Mouse (Mus musculus) NIH3T3 (cell line): ENCODE data around the gene 2810408A11Rik.

Experiments used
- DNase-seq: peaks from one replicate; pipeline ENCODE4 v3.0.0-alpha.2; 2012; ENCODE audit warnings: low read depth

2810408A11Rik gene

DNA sequence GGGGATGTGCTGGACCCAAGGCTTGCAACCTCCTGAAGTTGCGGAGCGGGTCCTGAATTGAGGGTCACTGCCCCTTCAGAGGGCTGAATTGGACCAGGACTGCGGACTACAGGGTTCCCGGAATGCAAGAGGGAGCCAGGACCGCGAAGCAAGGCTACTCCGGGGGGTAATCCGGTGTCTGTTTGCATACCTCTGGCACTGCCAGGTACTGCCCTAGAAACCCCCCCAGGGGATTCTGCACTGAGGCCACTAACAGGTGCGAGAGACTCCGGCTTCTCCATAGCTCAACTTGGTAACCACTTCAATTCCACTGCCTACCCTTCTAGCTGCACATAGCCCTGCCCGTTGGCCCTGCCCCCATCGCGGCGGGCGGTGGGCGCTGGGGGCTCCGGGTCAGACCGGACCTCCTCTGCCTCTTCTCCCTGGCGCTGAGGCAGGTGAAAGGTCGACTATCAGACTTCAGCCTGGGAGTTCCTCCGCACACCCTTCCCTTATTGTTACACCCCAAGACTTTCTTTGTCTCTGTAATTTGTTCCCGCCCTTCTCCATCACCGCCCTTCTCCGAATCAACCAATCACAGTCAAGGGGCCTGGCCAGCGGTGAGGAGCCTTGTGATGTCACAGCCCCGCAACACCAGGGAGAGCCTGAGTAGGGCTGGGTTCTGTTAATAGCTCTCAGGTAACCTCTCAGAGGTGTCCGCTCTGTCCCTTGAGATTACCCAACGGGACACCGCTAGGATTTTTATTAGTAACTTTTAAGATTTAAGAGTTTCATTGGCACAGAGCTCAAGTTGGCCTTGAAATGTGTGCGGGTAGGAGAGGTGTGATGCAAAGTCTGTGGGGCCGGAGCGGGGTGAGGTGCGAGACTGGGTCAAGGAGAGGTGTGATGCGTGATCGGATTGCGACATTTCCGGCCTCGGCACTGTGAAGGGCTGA, at the start of gene 2810408A11Rik, which contains the start of gene Neurl4:
Gene 2810408A11Rik (minus strand): TSS at position 517 of the 935 bp plus-strand sequence.
Gene Neurl4 (plus strand): TSS at position 602 of the 935 bp plus-strand sequence.
- DNase-seq = peak; percentile 95

DNA sequence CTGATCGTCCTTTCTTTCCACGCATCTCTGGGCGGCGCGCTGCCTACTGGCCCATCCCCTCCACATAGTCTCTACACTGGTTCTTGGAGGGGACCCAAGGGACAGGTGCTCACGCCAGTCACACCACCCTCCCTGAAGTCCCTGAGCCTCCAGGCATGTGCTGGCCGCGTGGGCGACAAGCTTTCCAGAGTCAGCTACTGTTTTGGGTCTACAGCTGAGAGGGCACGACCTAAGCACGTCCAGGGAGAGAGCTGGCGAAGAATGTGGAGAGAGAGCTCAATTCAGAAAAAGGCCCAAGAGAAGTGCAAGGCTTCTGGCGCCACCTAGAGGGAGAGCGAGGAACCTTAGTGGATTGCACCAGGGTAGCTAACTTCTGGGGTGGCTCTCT, 48.0 kb upstream of the 2810408A11Rik start:
- peak; percentile 60 for DNase-seq

DNA sequence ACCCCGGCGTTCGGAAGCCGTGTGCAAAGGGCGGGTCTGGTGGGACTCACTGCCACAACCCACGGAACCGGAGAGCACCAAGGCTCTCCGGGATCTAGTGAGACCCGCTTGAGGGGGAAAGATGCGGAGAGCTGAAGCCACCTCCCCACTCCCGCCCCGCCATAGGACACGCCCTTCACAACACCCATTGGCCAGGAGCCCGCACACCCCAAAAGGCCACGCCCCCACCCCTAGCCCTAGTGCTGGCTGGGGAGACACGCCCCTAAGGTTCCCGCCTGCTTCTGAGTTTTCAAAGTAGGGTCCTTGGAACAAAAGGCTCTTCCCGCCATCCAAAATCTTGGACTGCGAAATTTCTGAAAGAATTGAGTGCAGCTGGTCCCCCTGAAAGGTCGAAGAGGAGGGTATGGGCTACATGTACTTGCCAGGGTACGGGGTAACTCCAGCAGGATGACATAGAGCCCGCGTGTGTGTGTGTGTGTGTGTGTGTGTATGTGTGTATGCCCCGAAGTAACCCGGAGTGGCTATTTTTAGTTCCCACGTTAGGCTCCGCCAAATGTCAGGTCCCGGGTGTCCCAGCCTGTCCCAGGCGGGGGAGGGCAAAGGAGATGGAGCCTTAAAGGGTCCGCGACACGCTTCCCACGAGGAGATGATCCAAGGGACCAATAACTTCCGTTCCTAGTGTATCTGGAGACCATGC, 47.4 kb upstream of the 2810408A11Rik start, which contains the start of gene Slc2a4:
Gene Slc2a4 (minus strand): TSS at position 123 of the 697 bp plus-strand sequence.
- DNase-seq = peak; percentile 88

DNA sequence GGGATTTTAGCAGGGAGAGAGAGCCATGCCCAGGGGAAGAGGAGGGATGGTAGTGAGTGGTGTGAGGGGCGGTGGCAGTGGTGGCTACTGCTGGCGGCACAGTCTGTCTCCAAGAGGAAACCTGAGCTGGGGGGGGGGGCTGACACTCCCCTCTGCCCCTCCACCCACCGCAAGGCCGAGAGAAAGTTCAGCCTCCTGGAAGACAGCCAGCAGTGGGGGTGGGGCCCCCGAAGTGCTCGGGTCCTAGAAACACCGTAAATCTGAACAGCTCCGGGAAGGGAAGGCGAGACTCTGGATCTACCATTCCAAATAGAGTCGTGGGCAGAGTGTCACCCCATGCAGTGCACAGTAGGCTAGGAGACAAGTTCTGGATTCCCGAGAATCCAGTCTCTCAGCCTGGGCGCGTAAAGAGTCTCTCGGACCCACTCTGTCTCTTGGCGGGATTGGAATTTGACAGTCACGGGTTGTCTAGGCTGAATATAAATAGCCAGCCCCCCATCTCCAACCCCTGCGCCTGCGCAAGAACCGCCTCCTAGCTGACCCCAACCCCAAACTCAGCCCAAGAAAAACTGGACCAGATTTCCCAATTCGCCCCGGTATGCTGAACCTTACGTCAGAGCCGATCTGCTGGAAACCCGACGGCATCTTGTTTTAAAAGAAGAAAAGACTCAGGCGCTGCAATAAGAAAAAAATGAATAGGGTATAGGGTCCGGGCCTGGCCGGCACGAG, 46.7 kb upstream of the 2810408A11Rik start:
- DNase-seq = no peak

DNA sequence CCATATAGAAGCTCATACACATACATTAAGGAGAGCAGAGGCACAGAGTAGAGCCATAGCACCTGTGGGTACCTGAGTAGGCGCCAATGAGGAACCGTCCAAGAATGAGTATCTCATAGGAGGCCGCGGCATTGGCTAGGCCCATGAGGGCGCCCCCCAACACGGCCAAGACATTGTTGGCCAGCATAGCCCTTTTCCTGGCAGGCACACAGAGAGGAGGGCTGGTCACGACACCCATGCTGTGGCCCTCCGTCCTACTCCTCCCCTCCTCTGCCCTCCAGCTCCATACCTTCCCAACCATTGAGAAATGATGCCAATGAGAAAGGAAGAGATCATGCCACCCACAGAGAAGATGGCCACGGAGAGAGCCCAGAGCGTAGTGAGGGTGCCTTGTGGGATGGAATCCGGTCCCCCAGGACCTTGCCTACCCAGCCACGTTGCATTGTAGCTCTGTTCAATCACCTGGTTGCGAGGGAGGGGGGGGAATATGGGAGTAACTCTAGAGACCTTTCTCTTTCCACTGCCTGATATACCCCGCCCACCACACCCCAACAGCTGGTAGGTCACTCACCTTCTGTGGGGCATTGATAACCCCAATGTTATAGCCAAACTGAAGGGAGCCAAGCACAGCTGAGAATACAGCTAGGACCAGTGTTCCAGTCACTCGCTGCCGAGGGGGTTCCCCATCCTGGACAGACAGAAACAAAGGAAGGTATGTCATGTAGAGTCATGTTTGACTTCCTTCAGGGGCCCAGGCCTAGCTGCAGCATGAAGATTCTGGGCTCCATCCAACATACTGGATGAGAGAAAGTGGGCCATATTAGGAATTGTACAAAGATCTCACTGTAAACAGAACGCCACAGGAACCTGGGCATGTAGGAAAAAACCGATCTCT, 45.5 kb upstream of the 2810408A11Rik start:
- DNase-seq = no peak

DNA sequence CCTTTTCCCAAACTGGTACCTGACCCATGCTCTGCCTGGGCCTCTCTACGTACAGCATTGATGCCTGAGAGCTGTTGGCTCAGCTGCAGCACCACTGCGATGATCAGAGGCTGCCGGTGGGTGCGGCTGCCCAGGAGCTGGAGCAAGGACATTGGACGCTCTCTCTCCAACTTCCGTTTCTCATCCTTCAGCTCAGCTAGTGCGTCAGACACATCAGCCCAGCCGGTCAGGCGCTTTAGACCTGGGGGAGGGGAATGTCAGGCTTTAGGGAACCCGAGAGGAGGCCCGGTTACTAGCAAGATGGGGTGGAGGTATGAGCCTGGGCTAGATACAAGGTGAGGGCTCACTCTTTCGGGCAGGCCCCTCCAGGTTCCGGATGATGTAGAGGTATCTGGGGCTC, 44.4 kb upstream of the 2810408A11Rik start:
- no peak for DNase-seq

DNA sequence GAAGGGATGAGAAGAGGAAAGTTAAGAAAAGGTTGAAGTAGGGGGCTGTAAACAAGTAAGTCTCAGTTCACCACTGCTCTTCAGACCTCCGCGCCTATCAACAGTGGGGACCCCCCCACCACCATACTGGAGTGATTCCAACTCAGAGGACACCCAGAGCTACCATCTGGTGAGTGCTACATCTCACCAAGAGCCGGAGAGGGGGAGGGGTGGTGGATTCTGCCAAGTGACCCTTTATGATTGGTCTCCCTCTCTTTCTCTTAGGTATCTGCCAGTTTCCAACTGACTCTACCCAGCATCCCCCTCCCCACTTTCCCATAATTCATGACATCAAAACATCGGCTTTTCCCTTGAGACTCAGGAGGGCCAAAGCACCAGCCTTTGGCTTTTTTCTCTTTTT, 40.2 kb upstream of the 2810408A11Rik start:
- DNase-seq = no peak

DNA sequence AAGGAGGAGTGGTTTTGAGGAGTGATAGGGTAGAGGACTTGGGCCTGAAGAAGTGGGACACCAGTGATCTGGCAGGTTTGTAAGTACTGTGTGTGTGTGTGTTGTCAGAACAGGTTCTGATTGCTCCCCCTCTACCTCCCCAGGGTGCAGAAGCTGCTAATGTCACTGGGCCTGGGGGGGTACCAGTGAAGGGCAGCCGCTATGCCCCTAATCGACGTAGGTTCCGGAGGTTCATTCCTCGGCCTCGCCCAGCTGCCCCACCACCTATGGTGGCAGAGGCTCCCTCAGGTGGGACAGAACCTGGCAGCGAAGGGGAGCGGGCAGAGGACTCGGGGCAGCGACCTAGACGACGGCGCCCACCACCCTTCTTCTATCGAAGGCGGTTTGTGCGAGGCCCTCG, 38.9 kb upstream of the 2810408A11Rik start:
- no peak for DNase-seq

DNA sequence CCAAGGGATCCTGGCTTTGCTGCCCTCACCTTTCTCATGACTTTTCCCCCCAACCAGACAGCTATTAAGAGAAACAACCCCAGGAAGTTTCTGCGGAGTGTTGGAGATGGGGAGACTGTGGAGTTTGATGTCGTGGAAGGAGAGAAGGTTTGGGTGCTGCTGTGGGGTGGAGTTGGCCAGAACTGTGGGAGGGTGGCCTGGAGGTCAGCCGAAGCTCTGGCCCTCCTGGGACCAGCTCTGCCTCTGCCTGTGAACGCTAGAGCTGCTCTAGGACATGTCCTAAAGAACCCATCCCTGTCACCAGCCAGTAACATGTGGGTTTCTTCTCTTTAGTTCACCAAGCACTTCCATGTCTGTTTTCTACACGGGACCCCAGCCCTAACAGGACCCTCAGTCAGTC, 38.4 kb upstream of the 2810408A11Rik start:
- DNase-seq = no peak

DNA sequence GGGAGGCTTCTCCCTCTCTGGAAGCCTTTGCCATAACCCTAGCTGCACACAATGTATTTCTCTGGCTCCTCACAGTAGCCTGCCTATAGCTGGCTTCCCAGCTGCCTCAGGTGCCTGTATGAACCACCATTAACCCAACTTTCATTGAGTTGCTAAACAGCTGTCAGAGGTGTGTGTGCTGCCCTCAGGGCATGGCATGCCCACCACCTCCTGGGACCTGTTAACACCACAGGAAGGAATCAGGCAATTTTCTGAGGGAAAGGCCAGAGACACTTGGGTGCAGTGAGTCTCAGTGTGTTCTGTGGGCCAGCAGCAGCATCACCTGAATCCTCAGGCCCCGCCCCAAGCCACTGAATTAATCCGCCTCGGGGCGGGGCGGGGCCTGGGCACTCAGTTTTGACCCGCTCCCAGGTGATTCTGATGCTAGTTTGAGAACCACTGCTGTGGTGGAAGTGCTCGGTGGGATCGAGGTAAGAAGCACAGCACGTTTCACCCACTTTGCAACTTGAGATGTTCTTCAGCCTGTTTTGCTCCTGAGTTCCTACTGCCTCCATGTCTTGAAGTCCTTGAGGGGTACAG, 37.7 kb upstream of the 2810408A11Rik start:
- DNase-seq = no peak

DNA sequence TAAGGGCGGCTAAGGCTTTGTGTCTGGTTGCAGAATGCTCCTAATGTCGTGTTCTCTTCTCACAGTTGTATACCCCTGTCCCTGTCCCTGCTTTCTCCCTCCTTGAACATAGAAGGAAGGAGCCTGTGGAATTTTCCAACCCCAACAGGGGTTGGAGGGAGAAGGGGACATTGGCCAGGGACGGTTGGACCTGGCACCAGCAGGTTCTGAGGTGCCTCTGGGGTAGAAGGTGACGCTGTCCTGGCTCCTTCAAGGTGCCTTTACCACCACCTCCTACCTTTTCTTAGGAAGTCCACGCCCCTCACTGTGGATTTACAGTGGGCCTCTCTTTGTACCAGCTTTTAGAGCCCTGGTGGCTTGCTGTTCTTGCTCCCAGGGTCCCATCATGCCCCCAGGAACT, 37.0 kb upstream of the 2810408A11Rik start:
- DNase-seq = no peak

DNA sequence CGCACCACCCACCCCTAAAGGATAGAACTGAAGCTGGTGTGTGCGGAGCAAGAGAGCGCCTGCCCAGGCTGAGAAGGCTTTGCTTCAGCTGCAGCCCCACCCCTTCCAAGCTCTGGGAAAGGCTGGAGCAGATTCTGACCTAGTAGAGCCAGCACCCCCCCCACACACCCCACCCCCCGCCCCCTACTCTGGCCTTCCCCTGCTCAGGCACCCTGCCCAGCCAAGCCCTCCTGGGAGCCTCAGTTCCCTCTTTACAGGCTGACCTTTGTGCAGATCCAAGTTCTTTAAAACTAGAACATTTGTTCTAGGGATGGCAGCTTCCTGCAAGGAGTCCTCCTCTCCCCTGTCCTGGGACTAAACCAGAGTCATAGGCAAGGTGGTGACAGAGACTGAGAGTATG, 36.6 kb upstream of the 2810408A11Rik start:
- peak; percentile 42 for DNase-seq

DNA sequence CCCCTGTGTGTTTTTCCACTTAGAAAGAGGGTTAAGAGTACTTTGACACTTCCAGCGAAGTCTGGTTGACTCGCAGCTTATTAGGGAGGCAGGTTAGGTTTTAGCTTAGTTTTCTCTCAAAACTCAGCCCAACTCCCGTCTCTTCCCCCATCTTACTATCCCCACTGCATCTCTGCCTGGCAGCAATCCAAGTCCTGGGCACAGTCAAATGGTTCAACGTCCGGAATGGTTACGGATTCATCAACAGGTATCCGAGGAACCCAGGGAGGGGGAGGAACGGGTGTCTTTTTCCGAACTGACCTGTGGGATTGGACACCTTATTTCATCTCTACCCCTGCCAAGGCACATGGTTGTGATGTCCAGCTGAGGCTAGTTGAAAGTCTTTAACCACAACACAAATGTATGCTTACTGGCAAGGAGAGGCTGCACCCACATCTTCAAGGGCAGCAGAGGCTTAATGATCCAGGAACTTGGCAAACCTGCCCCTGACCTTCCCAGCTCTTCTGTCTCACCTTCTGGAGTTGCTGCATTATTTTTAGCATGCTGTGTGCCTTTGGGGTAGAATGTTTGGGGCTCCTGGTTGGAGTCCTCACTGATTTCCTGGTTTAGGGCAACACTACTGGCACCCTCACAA, 36.0 kb upstream of the 2810408A11Rik start:
- DNase-seq = no peak

DNA sequence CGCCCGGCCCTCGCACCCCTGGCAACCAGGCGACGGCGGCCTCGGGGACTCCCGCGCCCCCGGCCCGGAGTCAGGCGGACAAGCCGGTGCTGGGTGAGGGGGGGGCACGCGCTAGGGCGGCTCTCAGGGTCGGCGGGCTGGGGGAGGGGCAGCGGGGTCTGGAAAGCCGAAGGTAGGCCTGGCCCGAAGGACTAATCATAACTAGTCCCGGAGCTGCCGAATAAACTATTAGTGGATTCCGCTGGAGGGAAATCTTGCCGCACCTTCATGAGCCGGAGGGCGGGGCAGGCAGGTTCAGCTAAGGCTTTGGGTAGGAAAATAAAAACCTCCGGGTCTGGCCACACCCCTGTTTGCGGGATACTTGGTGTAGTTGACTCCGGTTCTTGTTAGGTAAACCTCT, 35.4 kb upstream of the 2810408A11Rik start:
- no peak for DNase-seq

DNA sequence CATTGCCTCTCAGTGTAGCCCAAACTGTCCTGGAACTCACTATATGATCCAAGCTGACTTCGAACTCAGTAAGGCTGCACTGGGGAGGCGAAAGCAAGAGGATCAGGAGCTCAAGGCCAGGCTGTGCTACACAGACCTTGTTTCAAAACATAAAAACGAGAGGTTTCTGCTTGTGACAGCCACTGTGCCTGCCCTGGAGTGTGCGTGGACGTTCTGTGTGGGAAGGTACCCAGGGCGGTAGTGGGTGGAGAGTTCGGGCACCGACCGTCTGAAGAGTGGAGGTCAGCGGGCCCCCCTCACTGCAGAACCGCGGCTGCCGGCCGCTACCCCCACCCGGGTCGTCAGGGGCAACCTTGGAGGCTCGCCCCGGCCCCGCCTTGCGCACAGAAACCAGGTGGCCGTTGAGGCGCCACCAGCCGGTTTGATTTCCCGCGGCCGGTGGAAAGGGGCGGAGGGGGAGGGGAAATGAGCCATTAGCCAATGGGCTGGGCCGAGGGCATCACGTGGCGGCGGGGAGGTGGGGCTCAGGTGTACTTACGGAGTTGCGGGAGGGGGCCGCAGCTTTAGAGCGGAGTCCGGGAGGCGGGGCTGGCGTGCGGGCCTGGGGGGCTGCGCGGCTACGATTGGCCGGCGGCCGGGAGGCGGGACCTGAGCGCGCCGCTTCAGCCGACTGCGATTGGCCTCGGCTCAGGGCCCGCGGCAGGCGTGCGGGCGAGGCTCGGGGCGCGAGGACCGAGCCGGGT, 34.5 kb upstream of the 2810408A11Rik start, which contains the start of gene Ybx2:
Gene Ybx2 (plus strand): TSS at position 660 of the 743 bp plus-strand sequence.
- no peak for DNase-seq

DNA sequence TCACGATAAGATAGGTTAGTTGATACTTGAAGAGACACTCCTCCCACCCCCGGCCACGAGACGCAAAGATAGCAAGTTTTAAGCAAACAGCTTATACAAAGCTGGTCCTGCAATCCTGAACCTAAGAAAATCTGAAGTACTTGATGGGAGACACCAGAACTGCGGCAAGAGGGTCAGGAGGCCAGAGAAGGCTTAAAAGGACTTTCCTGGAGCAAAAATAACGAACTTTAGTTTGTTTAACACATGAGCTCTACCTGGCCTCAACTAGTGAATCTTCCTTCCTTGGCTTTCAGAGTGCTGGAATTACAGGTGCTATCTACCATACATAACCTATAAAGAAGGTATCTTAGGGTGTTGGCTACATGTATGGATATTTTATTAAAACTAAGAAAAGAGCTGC, 33.9 kb upstream of the 2810408A11Rik start:
- DNase-seq = no peak

DNA sequence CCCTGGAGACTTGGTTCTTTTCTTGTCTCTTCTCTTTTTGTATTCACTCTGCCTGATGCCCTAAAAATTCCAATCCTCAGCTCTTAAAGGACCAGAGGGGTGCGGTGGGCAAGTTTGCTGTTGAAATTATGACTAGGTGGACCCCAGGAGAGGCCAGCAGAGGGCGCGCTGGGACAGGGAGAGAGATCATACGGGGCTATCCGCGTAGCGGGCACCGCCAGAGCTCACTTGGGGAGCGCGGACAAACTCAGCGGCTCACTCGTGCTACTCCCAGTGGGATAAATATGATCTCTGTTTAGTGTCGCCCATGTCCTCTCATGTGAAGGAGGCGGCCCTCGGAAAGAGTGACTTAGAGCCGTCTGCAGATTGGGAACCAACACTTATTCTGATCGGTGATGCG, 33.4 kb upstream of the 2810408A11Rik start:
- DNase-seq = peak; percentile 95

DNA sequence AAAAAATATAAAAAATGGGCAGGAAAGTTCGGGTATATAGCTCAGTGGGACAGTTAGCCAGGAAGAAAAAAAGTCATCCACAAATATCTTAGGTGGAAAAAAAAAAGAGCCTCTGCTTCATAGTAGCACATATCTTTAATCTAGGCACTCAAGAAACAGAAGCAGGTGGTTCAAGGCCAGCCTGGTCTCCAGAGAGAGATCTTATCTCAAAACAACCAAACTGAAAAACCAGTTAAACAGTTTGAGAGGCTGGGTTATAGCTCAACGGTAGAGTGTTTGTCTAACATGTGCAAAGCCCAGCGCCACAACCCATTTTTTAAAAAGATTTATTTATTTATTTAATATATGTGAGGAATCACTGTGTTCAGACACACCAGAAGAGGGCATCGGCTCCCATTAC, 32.3 kb upstream of the 2810408A11Rik start:
- no peak for DNase-seq

DNA sequence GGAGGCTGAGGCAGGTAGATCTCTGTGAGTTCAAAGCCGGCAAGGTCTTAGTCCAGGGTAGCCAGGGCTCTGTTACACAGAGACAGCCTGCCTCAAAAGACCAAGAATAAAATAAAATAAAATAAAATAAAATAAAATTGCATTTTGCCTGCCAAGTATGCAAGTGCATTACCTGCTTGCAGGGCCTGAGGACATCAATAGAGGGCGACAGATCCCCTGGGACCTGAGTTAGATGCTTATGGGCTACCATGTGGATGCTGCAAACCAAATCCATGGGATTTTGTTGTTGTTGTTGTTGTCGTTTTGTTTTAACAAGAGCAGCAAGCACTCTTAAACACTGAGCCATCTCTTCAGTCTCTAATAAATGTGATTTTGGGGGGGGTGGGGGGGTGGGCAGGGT, 31.5 kb upstream of the 2810408A11Rik start:
- DNase-seq = no peak

DNA sequence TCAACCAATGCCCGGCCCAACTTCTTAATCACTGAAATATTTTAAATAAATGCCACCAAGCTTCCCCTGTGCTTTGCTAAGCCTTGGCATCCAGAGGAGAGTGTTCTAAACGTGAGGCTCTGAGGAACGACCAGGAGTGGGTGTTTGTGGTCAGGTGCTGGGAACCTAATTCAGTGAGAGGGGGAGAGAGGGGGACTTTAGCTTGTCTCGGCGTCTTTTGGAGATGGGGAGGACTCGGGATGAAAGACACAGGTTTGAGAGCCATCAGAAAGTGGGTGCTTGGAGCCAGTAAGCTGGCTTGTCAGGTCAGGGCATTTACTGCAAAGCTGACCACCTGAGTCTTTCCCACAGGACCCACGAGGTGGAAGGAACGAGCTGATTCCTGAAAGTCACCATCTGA, 31.0 kb upstream of the 2810408A11Rik start:
- DNase-seq = no peak
